Mouse (Mus musculus): ENCODE data around the gene Cped1.

- TF ChIP-seq MYC (IDR thresholded peaks at IDR 0.05; ENCODE audit: low read depth, low read length) (no peak), POLR2AphosphoS2 (IDR thresholded peaks at IDR 0.05; ENCODE audit: low read length) (no peak), MAX (IDR thresholded peaks at IDR 0.05; ENCODE audit: low read length) (no peak), CTCF (IDR thresholded peaks at IDR 0.05 in 2 of 3, conservative IDR thresholded peaks at IDR 0.05 in 1 of 3; ENCODE audit: control insufficient read depth in 1 of 3, insufficient read depth in 1 of 3, low read depth in 2 of 3, low read length in 3 of 3, poor library complexity in 1 of 3, severe bottlenecking in 1 of 3) (no peak), ZMIZ1 (IDR thresholded peaks at IDR 0.05; ENCODE audit: low read depth, low read length) (no peak), POLR2A (IDR thresholded peaks at IDR 0.05; ENCODE audit: control insufficient read depth in 1 of 2, insufficient read depth in 1 of 2, low read depth in 1 of 2, low read length in 2 of 2, poor library complexity in 1 of 2) (no peak), EP300 (IDR thresholded peaks at IDR 0.05; ENCODE audit: low read depth in 1 of 2, low read length in 2 of 2) (no peak)
Observed at GRCm38 (mm10) chr6:22262519-22262918, 276.8 kb downstream of the Cped1 start.
